Mouse (Mus musculus) embryonic facial prominence, embryonic 12.5 days (tissue): ENCODE data around the gene Gm10840. TPM values are rescaled to one million over a fixed set of nuclear protein-coding genes. Genes with fewer than 3 reads are reported as not detected.

Experiments used
- ATAC-seq: fragments of 200-750 bp; cut with Nextera tagmentation; 2 replicates; pipeline ENCODE4 v1.8.0; 2017; ENCODE audit not compliant: insufficient number of reproducible peaks, insufficient read depth, low FRiP score, low TSS enrichment
- H3K27ac ChIP-seq: fragments of 300-500 bp; sonication (generic); 2 replicates; pipeline ENCODE4 v1.5.1; 2016; ENCODE audit warnings: mild to moderate bottlenecking
- H3K27me3 ChIP-seq: fragments of 300-500 bp; sonication (generic); 2 replicates; pipeline ENCODE4 v1.6.1; 2016; ENCODE audit warnings: mild to moderate bottlenecking, moderate library complexity
- H3K36me3 ChIP-seq: fragments of 300-500 bp; sonication (generic); 2 replicates; pipeline ENCODE4 v1.6.1; 2016; ENCODE audit warnings: mild to moderate bottlenecking
- H3K4me1 ChIP-seq: fragments of 300-500 bp; sonication (generic); 2 replicates; pipeline ENCODE4 v1.6.1; 2016
- H3K4me2 ChIP-seq: fragments of 300-500 bp; sonication (generic); replicated peaks from 2 replicates; pipeline ENCODE4 v1.6.1; 2016; ENCODE audit warnings: mild to moderate bottlenecking, moderate library complexity
- H3K4me3 ChIP-seq: fragments of 300-500 bp; sonication (generic); 2 replicates; pipeline ENCODE4 v1.5.1; 2016; ENCODE audit warnings: mild to moderate bottlenecking
- H3K9ac ChIP-seq: fragments of 300-500 bp; sonication (generic); 2 replicates; pipeline ENCODE4 v1.6.1; 2016; ENCODE audit warnings: mild to moderate bottlenecking, moderate library complexity
- H3K9me3 ChIP-seq: fragments of 300-500 bp; sonication (generic); 2 replicates; pipeline ENCODE4 v1.6.1; 2016; ENCODE audit warnings: mild to moderate bottlenecking, moderate library complexity
- WGBS: fragments of 180-500 bp; shearing (Covaris S2); methylation state at CpG from one replicate; pipeline ENCODE4 v1.1.7; 2016; 5-methylcytosine and 5-hydroxymethylcytosine counted together
- polyA plus RNA-seq: library from polyadenylated mRNA; unstranded; fragments of >200 nt; fragmentation: Nextera tagmentation; extraction: Ambion mirVana; gene quantifications from 2 replicates; pipeline ENCODE4 v1.2.1, GENCODE M21; 2016

The Gm10840 gene
- polyA plus RNA-seq, 1 experiment from 2014 or later: not detected

DNA sequence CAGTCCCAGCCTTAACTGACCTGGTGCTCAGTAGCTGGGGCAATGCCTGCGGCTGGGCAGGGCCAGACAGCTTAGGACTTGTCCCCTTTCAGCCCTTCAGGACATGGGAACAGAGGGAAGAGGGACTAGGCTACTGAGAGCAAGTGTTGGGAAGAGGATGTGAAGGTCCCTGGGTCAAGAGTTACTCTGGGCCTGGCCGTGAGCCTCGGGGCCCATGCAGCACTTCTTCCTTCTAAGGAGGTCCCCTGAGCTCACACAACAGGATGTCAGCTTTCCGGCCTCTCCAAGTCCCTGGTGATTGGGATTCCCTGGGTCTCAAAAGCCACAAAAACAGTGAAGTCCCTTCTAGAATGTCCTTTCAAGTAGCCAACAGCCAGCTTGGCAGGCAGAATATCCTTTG lies 2.9 kb downstream of the Gm10840 start:
- Histone ChIP-seq H3K4me2 (no peak overlapping the region), H3K4me3 (no peak overlapping the region), H3K9ac (no peak overlapping the region), H3K4me1 (peaks cover 22% of the 10 kb centered on the region), H3K36me3 (peaks cover 58% of the 10 kb centered on the region), H3K9me3 (no peaks in the 10 kb centered on the region), H3K27me3 (no peaks in the 10 kb centered on the region), H3K27ac (no peak overlapping the region)
- WGBS: 74% methylated on average over 4 of the region's 4 CpGs
- no peak for ATAC-seq

GRCm38 (mm10) chr11:106164601-106165180 lies 4.0 kb downstream of the Gm10840 start:
- Histone ChIP-seq H3K36me3 (peaks cover 52% of the 10 kb centered on the region), H3K9me3 (no peaks in the 10 kb centered on the region), H3K4me2 (no peak overlapping the region), H3K4me3 (no peak overlapping the region), H3K9ac (0 out of 2 replicates have a peak overlapping the region, but pooled peaks have one; percentile 4), H3K4me1 (peaks cover 16% of the 10 kb centered on the region), H3K27me3 (no peaks in the 10 kb centered on the region), H3K27ac (no peak overlapping the region)
- WGBS: 92% methylated on average over 16 of the region's 16 CpGs
- ATAC-seq: no peak

- Histone ChIP-seq H3K36me3 (peaks cover 64% of the 10 kb centered on the region), H3K9me3 (no peaks in the 10 kb centered on the region), H3K4me1 (no peaks in the 10 kb centered on the region), H3K27ac (no peak overlapping the region), H3K4me3 (no peak overlapping the region), H3K27me3 (no peaks in the 10 kb centered on the region), H3K9ac (no peak overlapping the region), H3K4me2 (no peak overlapping the region)
- no peak for ATAC-seq
- 77% methylated on average over 5 of the region's 5 CpGs for WGBS
Observed at GRCm38 (mm10) chr11:106167435-106167834, 6.8 kb downstream of the Gm10840 start.

DNA sequence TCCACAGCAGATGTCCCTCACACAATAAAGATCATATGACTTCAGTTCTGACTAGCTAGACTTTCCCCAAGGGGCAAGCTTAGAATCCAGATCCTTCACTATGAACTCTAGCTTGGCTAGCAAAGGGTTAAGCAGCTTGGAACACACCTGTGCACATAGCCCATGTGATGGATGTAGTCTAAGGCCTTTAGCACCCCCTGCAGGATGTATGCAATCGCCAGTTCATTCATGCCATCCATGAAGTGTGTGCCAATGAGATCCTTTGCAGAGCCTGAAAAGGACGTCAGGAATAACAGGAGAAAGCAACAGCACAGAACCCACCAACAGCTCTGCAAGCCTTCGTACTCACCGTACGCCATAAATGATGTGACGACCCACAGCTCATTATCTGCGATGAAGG lies 10.2 kb downstream of the Gm10840 start:
- Histone ChIP-seq H3K36me3 (peaks cover 33% of the 10 kb centered on the region), H3K4me3 (no peak overlapping the region), H3K4me1 (no peaks in the 10 kb centered on the region), H3K27ac (no peak overlapping the region), H3K4me2 (no peak overlapping the region), H3K9ac (no peak overlapping the region), H3K27me3 (no peaks in the 10 kb centered on the region), H3K9me3 (no peaks in the 10 kb centered on the region)
- WGBS: 79% methylated on average over 7 of the region's 7 CpGs
- ATAC-seq: no peak

GRCm38 (mm10) chr11:106173228-106173627 lies 12.6 kb downstream of the Gm10840 start:
- no peak for ATAC-seq
- no peak overlapping the region for H3K4me3 ChIP-seq
- no peaks in the 10 kb centered on the region for H3K9me3 ChIP-seq
- peaks cover 13% of the 10 kb centered on the region for H3K36me3 ChIP-seq
- no peaks in the 10 kb centered on the region for H3K4me1 ChIP-seq
- no peak overlapping the region for H3K4me2 ChIP-seq
- H3K27me3 ChIP-seq: no peaks in the 10 kb centered on the region
- WGBS: 87% methylated on average over 2 of the region's 2 CpGs
- no peak overlapping the region for H3K9ac ChIP-seq
- no peak overlapping the region for H3K27ac ChIP-seq

- no peaks in the 10 kb centered on the region for H3K9me3 ChIP-seq
- H3K9ac ChIP-seq: no peak overlapping the region
- H3K27me3 ChIP-seq: no peaks in the 10 kb centered on the region
- peaks cover 11% of the 10 kb centered on the region for H3K36me3 ChIP-seq
- no peak for ATAC-seq
- WGBS: 67% methylated on average over 5 of the region's 5 CpGs
- no peak overlapping the region for H3K4me3 ChIP-seq
- H3K4me2 ChIP-seq: no peak overlapping the region
- H3K4me1 ChIP-seq: no peaks in the 10 kb centered on the region
- no peak overlapping the region for H3K27ac ChIP-seq
Observed at GRCm38 (mm10) chr11:106174372-106174771, 13.7 kb downstream of the Gm10840 start.

DNA sequence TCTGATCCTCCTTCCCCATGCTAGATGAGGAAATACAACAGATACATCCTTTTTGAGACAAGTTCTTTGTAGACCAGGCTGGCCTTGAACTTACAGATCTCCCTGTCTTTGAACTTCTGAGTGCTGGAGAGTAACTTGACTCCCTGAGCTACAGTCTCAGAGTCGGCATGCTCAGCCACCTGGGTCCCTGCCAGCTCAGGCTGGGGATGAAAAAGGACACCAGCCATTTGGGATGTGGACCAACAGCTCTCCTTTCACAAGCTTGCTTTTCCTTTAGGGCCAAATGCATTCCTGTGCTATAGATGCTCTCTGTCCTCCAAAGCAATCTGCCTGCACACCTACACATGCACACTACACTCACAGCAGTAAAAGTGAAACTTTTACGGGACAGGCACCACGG lies 14.4 kb downstream of the Gm10840 start:
- H3K4me3 ChIP-seq: no peak overlapping the region
- no peak for ATAC-seq
- no peak overlapping the region for H3K27ac ChIP-seq
- no peak overlapping the region for H3K9ac ChIP-seq
- H3K9me3 ChIP-seq: no peaks in the 10 kb centered on the region
- H3K36me3 ChIP-seq: peaks cover 8% of the 10 kb centered on the region
- H3K4me2 ChIP-seq: no peak overlapping the region
- no peaks in the 10 kb centered on the region for H3K27me3 ChIP-seq
- 57% methylated on average over 3 of the region's 3 CpGs for WGBS
- H3K4me1 ChIP-seq: no peaks in the 10 kb centered on the region; the same call in 1 of the 2 replicates

DNA sequence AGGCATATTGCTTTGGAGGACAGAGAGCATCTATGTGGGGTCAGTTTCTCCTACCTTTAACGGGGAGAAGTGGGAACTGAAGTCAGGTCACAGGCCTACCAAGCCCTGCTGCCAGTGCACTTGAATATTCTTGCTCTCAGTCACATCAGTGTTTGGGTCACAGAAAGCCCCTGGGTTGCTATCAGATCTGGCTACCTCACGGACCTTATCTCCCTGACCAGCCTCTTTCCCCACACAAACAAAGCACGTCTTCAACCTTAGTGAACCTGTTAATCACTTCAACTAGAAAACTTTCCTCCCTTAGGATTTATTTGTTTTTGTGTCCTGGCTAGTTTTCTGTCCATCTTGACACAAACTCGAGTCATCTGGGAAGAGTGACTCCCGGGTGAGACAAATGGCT lies 15.7 kb downstream of the Gm10840 start:
- Histone ChIP-seq H3K9me3 (no peaks in the 10 kb centered on the region), H3K4me3 (no peak overlapping the region), H3K9ac (no peak overlapping the region), H3K4me1 (no peaks in the 10 kb centered on the region; the same call in 1 of the 2 replicates), H3K36me3 (0 out of 2 replicates have a peak, but pooled peaks cover 4% of the 10 kb centered on the region), H3K4me2 (no peak overlapping the region), H3K27ac (no peak overlapping the region), H3K27me3 (no peaks in the 10 kb centered on the region)
- 91% methylated on average over 5 of the region's 5 CpGs for WGBS
- ATAC-seq: no peak

DNA sequence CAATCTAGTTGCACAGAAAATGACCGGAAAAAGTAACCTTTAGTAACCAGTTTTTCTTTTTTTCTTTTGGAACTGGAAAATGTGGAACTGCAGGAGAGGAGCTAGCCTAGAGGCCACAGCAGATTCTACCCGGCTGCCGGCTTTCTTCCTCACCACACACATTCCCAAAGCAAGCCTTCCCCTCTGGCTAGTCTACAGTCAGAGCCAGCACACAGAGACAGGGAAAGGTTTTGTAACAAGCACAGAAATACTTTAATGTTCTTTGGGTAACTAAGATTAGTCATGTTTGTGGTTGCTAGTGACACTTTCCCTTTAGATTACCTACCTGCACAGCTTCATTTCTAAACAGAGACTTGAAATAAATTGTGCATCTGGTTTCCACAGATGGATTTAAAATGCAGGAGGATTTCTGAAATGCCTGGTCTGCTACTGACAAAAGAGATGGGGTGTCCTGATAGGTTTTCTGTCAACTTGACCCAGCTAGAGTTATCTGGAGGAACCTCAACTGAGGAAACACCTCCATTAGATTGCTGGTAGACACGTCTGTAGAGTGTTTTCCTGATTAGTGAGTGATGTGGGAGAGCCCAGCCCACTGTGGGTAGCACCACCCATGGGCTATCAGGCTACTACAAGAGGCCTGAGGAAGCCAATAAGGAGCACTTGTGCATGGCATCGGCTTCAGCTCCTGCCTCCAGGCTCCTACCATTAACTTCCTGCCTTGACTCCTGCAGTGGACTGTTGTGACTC lies 17.6 kb downstream of the Gm10840 start:
- H3K9ac ChIP-seq: no peak overlapping the region
- ATAC-seq: no peak
- H3K4me2 ChIP-seq: no peak overlapping the region
- H3K9me3 ChIP-seq: no peaks in the 10 kb centered on the region
- H3K4me3 ChIP-seq: no peak overlapping the region
- H3K4me1 ChIP-seq: no peaks in the 10 kb centered on the region; the same call in 1 of the 2 replicates
- no peaks in the 10 kb centered on the region for H3K27me3 ChIP-seq
- H3K27ac ChIP-seq: no peak overlapping the region
- 0 out of 2 replicates have a peak, but pooled peaks cover 4% of the 10 kb centered on the region for H3K36me3 ChIP-seq
- 58% methylated on average over 5 of the region's 5 CpGs for WGBS

DNA sequence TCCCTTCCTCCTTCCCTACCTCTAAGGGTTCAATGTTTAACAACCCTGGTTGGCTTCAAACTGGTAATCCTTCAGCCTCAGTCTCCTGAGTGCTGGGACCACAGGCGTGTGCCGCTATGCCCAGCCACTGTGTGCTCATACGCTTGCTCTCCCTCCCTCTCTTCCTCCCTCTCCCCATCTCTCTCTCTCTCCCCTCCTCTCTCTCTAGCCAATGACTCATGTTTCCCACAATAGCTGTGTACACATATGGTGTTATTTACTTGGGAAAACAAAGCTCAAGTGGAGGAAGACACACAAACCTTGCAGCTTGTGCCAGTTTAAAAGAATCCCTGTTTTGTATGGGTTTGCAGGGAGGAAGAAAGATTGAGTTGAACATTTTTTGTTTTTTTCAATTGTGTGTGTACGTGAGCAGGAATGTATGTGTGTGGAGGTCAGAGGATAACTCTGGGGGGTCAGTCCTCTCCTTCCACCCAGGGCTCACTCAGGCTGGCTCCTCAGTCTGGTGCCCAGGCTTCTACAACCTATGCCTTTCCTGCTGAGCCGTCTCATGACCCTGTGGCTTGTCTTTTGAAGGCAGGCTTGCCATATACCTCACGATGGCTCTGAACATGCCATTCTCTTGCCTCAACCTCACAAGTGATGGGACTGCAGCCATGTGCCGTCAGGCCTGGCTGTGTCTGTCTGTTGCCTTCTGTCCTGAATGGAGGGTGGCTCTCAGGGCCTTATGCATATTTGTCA lies 19.2 kb downstream of the Gm10840 start:
- no peaks in the 10 kb centered on the region for H3K9me3 ChIP-seq
- no peak overlapping the region for H3K4me2 ChIP-seq
- H3K27me3 ChIP-seq: no peaks in the 10 kb centered on the region
- H3K4me1 ChIP-seq: no peaks in the 10 kb centered on the region; the same call in 1 of the 2 replicates
- 43% methylated on average over 7 of the region's 7 CpGs for WGBS
- H3K27ac ChIP-seq: 0 out of 2 replicates have a peak overlapping the region, but pooled peaks have one; percentile 18
- H3K4me3 ChIP-seq: no peak overlapping the region
- no peak overlapping the region for H3K9ac ChIP-seq
- 0 out of 2 replicates have a peak, but pooled peaks cover 9% of the 10 kb centered on the region for H3K36me3 ChIP-seq
- no peak for ATAC-seq

- Histone ChIP-seq H3K4me3 (no peak overlapping the region), H3K9me3 (no peaks in the 10 kb centered on the region), H3K27me3 (no peaks in the 10 kb centered on the region), H3K4me1 (no peaks in the 10 kb centered on the region; the same call in 1 of the 2 replicates), H3K9ac (no peak overlapping the region), H3K4me2 (no peak overlapping the region), H3K27ac (no peak overlapping the region), H3K36me3 (0 out of 2 replicates have a peak, but pooled peaks cover 12% of the 10 kb centered on the region)
- 82% methylated on average over 2 of the region's 2 CpGs for WGBS
- no peak for ATAC-seq
Observed at GRCm38 (mm10) chr11:106180449-106180801, 19.8 kb downstream of the Gm10840 start.
